Mouse (Mus musculus): ENCODE data around the gene Lrrc2.

DNA sequence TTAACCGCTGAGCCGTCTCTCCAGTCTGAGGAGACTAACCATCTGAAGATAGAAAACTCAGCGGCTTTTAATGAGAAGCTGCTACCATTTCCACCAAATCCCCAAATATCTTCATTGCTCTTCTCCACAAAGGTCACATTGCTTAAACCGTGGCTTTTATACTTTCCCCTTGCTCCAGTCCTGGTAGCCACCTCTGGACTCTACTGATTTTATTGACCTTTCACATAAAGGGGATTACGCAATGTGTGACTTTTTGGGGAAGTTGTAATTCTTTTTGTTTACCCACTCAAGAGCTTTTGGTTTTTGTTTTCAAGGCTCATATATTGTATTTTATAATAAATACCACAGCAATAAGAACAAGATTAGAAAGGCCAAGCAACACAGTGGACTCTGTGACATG is 34.2 kb downstream of the Lrrc2 start:
- TF ChIP-seq CTCF (conservative IDR thresholded peaks at IDR 0.05 in 1 of 2, IDR thresholded peaks at IDR 0.05 in 1 of 2; ENCODE audit: low read depth in 2 of 2, low read length in 2 of 2) (no peak), POLR2AphosphoS2 (IDR thresholded peaks at IDR 0.05; ENCODE audit: low read depth, low read length) (no peak), SMC3 (IDR thresholded peaks at IDR 0.05; ENCODE audit: low read depth, low read length) (no peak), POLR2A (IDR thresholded peaks at IDR 0.05; ENCODE audit: low read depth, low read length) (no peak), ETS1 (conservative IDR thresholded peaks at IDR 0.05; ENCODE audit: low read depth, low read length) (no peak)
